Mouse (Mus musculus) testis, adult 2 months (tissue): ENCODE data around the gene Ktn1. TPM values are rescaled to one million over a fixed set of nuclear protein-coding genes. Genes with fewer than 3 reads are reported as not detected.

Source experiments
- H3K27ac ChIP-seq: fragments of 200-500 bp; 2 replicates; pipeline ENCODE4 v1.5.1; 2012; ENCODE audit warnings: low read depth, low read length; ENCODE audit not compliant: control insufficient read depth, insufficient read depth
- H3K27me3 ChIP-seq: fragments of 200-500 bp; 2 replicates; pipeline ENCODE4 v1.6.1; 2012; ENCODE audit warnings: mild to moderate bottlenecking, low read length, moderate library complexity; ENCODE audit not compliant: control insufficient read depth, insufficient read depth
- H3K36me3 ChIP-seq: fragments of 200-500 bp; 2 replicates; pipeline ENCODE4 v1.6.1; 2012; ENCODE audit warnings: mild to moderate bottlenecking, low read length; ENCODE audit not compliant: control insufficient read depth, insufficient read depth
- H3K4me1 ChIP-seq: fragments of 200-500 bp; 2 replicates; pipeline ENCODE4 v1.6.1; 2012; ENCODE audit warnings: low read length; ENCODE audit not compliant: control insufficient read depth, insufficient read depth
- H3K4me3 ChIP-seq: fragments of 200-500 bp; 2 replicates; pipeline ENCODE4 v1.5.1; 2012; ENCODE audit warnings: low read depth, mild to moderate bottlenecking, low read length, moderate library complexity, mixed read lengths; ENCODE audit not compliant: control insufficient read depth
- CTCF ChIP-seq: fragments of 200-500 bp; IDR thresholded peaks from 2 replicates; pipeline ENCODE4 v1.5.1; 2012; ENCODE audit warnings: low read depth, mild to moderate bottlenecking, inconsistent platforms, low read length, moderate library complexity; ENCODE audit not compliant: control insufficient read depth, insufficient read depth, insufficient replicate concordance
- polyA plus RNA-seq: library from polyadenylated mRNA; depleted of rRNA; stranded (reverse); fragments of >200 nt; gene quantifications from 2 replicates; pipeline ENCODE4 v1.2.3, GENCODE M21; 2012; rRNA removed

Gene Ktn1
- polyA plus RNA-seq, 1 experiment = 1.2 TPM

GRCm38 (mm10) chr14:47786112-47786511 lies 137.9 kb downstream of the Ktn1 start:
- no peaks in the 10 kb centered on the region for H3K4me1 ChIP-seq
- TF ChIP-seq CTCF = no peak
- H3K27me3 ChIP-seq = no peaks in the 10 kb centered on the region
- no peak overlapping the region for H3K27ac ChIP-seq
- no peaks in the 10 kb centered on the region for H3K36me3 ChIP-seq
- no peak overlapping the region for H3K4me3 ChIP-seq

Other genes starting within 250 kb of the Ktn1 start
- gene Dlgap5, start 230.0 kb upstream of the Ktn1 start, polyA plus RNA-seq = 5.3 and 5.9 TPM in 2 replicates
- 51.5 and 52.5 TPM in 2 replicates for gene Fbxo34, start 198.0 kb upstream of the Ktn1 start, polyA plus RNA-seq
- gene Atg14, start 77.8 kb upstream of the Ktn1 start, polyA plus RNA-seq = 4.6 and 4.7 TPM in 2 replicates